ENCODE assay signal across 8 mouse cellular contexts in genomic region chr11:53430670-53431346, GRCm38 (mm10). TPM values are rescaled to one million over a fixed set of nuclear protein-coding genes. Genes with fewer than 3 reads are reported as not detected.
DNase-seq lines count a peak whose midpoint lies in the region; ATAC-seq lines count a peak whose summit lies in the region.

Gene Uqcrq (minus strand): TSS chr11:53430831.
Gene Gdf9 (plus strand): TSS chr11:53431023.

- no peaks in the 10 kb centered on the region for H3K9me3 ChIP-seq in hindbrain, embryonic 16.5 days (ENCODE audit: control insufficient read depth, low read length)

- peaks cover 13% of the 10 kb centered on the region for H3K79me2 ChIP-seq in macrophage (ENCODE audit: inconsistent target)

- H3K36me3 ChIP-seq in hindbrain, embryonic 16.5 days (ENCODE audit: control insufficient read depth, insufficient read depth, low read length): peaks cover 6% of the 10 kb centered on the region
- peaks cover 13% of the 10 kb centered on the region for H3K36me3 ChIP-seq in macrophage (ENCODE audit: inconsistent target)

- peak; percentile 100 for DNase-seq in WW6 (ENCODE audit: low read depth, low spot score)
- peak; percentile 83 to 96 for DNase-seq in cerebellum, postnatal 4 days (ENCODE audit: low spot score in 2 of 2)
- DNase-seq in gastrocnemius, adult 18-20 months (ENCODE audit: low spot score): peak; percentile 99
- DNase-seq in left cerebral cortex, adult 18-20 months (ENCODE audit: low spot score in 2 of 2): peak; percentile 98 to 99
- peak; percentile 99 for DNase-seq in right cerebral cortex, adult 18-20 months
- DNase-seq in urinary bladder, postnatal 10 days (ENCODE audit: low spot score): peak; percentile 92

- WGBS in hindbrain, embryonic 16.5 days: under 1% methylated on average over 44 of the region's 44 CpGs
- under 1% methylated on average over 43 of the region's 44 CpGs for WGBS in macrophage (ENCODE audit: missing documents)

- peaks cover 7% of the 10 kb centered on the region for H3K4me1 ChIP-seq in hindbrain, embryonic 16.5 days (ENCODE audit: control insufficient read depth, insufficient read depth, low read depth, low read length)

- peak within 1 kb of the TSS; percentile 90 for H3K4me3 ChIP-seq in hindbrain, embryonic 16.5 days (ENCODE audit: low read length)
- H3K4me3 ChIP-seq in macrophage (ENCODE audit: inconsistent target): peak within 1 kb of the TSS; percentile 71

- peak; percentile 96 for ATAC-seq in hindbrain, embryonic 16.5 days

- H3K4me2 ChIP-seq in hindbrain, embryonic 16.5 days (ENCODE audit: low read length): peak within 1 kb of the TSS; percentile 94

- peak within 1 kb of the TSS; percentile 88 for H3K27ac ChIP-seq in hindbrain, embryonic 16.5 days (ENCODE audit: low read depth, low read length)
- peak within 1 kb of the TSS; percentile 67 for H3K27ac ChIP-seq in macrophage

- H3K27me3 ChIP-seq in hindbrain, embryonic 16.5 days (replicated peaks; ENCODE audit: control insufficient read depth, insufficient read depth, low read length): no peaks in the 10 kb centered on the region

- peak within 1 kb of the TSS; percentile 89 for H3K9ac ChIP-seq in hindbrain, embryonic 16.5 days (ENCODE audit: low read depth, low read length)

RNA-seq across cellular contexts. Expression of gene Uqcrq, which starts in this region (rescaled TPM):
- 1,000 to 10,000 TPM; 1,298 to 1,311 TPM for total RNA-seq in gastrocnemius, adult 18-20 months (2021)
- polyA plus RNA-seq in hindbrain, embryonic 16.5 days (2015; fragmentation: Nextera tagmentation; extraction: Ambion mirVana): 747 and 916 TPM in 2 replicates
- total RNA-seq in left cerebral cortex, adult 18-20 months (2021): 100 to 1,000 TPM; 415 to 443 TPM
- 10 to 100 TPM in 14 of 26 experiments, 1 to 10 TPM in 12; 1.7 to 48.3 (median 10.1) TPM for total RNA-seq in macrophage (2018; cell fraction: chromatin; rRNA removed)
- total RNA-seq in macrophage (2018; cell fraction: cytosol; rRNA removed): 100 to 1,000 TPM; 192 to 345 (median 261) TPM
- 10 to 100 TPM; 13.2 to 80.0 (median 43.3) TPM for total RNA-seq in macrophage (2018; cell fraction: nucleus; rRNA removed)
- polyA plus RNA-seq in macrophage (2018): 63.1 to 230 TPM (median 195 TPM) in 3 replicates

RNA-seq across cellular contexts. Expression of gene Gdf9, which starts in this region (rescaled TPM):
- total RNA-seq in gastrocnemius, adult 18-20 months (2021): under 1 TPM; 0.11 to 0.17 TPM
- polyA plus RNA-seq in hindbrain, embryonic 16.5 days (2015; fragmentation: Nextera tagmentation; extraction: Ambion mirVana): 3.0 and 4.1 TPM in 2 replicates
- total RNA-seq in left cerebral cortex, adult 18-20 months (2021): under 1 TPM; 0.73 to 0.79 TPM
- total RNA-seq in macrophage (2018; cell fraction: chromatin; rRNA removed): 1 to 10 TPM in 16 of 26 experiments, under 1 TPM in 4, not detected in 6; 0.38 to 4.0 (median 1.7) TPM
- total RNA-seq in macrophage (2018; cell fraction: cytosol; rRNA removed): 1 to 10 TPM in 16 of 26 experiments, under 1 TPM in 10; 0.14 to 2.0 (median 1.2) TPM
- 1 to 10 TPM in 17 of 26 experiments, under 1 TPM in 7, not detected in 2; 0.35 to 5.9 (median 2.2) TPM for total RNA-seq in macrophage (2018; cell fraction: nucleus; rRNA removed)
- polyA plus RNA-seq in macrophage (2018): 1.1 to 2.2 TPM (median 1.7 TPM) in 3 replicates

Comparison
In these comparisons a context has a peak if more than half of its experiments do, and no peak if none do; other contexts are left out.
1. Peak in every context shown above with its lines: DNase-seq, ATAC-seq, H3K4me3 ChIP-seq and H3K27ac ChIP-seq.